Comparison of ENCODE assay signal across 16 mouse cellular contexts in the genomic region with DNA sequence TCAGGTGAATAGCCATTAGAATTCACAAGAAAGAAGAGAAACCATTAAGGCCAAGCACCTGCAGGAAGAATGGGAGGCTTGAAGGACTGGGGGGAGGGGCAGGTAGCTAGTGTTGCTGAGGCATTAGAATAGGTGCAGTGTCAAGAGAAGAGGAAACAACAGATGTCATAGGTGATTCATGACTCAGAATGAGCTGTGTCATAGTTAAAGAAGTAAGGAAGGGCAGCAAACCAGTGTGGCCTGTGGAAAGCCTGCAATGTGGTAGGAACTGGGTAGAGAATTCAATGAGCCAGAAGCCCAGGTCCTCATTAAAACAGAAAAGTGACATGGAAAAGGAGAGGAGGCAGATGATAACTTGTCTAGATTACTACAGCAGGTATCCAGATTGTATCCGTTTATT. TPM values are rescaled to one million over a fixed set of nuclear protein-coding genes. Genes with fewer than 3 reads are reported as not detected.
"Had no signal": no experiment of that assay in that cellular context is flagged by ENCODE, and none has a peak within 500 bp of the region (broad histone marks: within the 10 kb centered on the region; RNA-seq: fewer than 3 reads in every experiment).

No protein-coding gene starts in this region.

- ATAC-seq: midbrain, embryonic 16.5 days had no signal

- DNase-seq: lung, adult 18-20 months; lung, embryonic 14.5 days; lung, postnatal 10 days; lung, postnatal 36 days; midbrain, embryonic 14.5 days; retina, postnatal 1 day; right cerebral cortex, adult 18-20 months; right cerebral cortex, postnatal 25 days; right cerebral cortex, postnatal 4 days; spleen, adult 18-20 months; thymus, adult 18-20 months; thymus, postnatal 14 days; thymus, postnatal 36 days had no signal

RNA-seq across cellular contexts. Expression of gene 1700015F17Rik, which starts 13.7 kb away (rescaled TPM):
- total RNA-seq: megakaryocyte progenitor cell, adult 5-6 weeks; megakaryocyte-erythroid progenitor cell, adult 5-6 weeks had no signal
